Mouse (Mus musculus): ENCODE results near the gene Zfp36. TPM values are rescaled to one million over a fixed set of nuclear protein-coding genes. Genes with fewer than 3 reads are reported as not detected.

Zfp36 gene
- total RNA-seq, 2 experiments from 2014 or later: 19.0 to 26.1 TPM

DNA sequence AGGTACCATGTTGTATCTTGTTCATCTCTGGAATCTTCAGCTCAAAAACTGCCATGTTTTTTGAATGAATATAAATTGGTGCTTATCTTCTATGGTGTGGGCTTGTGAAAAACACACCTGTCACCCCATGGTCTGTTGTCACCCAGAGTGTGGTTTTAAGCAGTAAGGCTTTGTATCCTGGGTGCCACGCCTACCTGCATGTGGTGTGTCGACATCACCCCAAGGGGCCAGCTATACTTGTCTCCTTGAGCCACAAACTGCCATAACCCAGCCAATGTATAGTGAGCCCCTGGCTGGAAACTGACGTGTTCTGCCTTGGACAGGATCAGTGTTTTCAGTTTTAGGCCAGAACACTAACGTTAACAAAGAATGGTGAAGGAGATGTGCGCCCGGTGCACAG, 4.1 kb upstream of the Zfp36 start:
- no peak for DNase-seq

DNA sequence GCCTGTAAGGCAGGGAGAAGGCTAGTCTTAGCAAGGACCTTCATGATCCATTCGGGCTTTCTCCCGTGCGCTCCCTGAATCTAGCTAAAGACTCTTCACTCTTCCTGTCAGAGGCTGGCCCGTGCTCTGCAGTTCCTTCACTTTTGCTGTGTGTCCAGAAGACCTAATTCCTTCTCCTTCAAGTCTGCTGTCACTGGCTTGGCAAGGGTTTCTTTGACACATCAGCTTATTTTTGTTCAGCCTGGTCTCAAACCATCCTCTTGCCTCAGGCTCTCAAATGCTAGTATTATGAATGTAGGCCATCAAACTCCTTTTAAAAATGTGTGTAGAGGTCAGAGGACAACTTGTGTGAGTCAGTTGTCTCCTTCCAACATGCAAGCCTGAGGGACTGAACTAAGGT, 3.6 kb upstream of the Zfp36 start:
- DNase-seq: no peak

DNA sequence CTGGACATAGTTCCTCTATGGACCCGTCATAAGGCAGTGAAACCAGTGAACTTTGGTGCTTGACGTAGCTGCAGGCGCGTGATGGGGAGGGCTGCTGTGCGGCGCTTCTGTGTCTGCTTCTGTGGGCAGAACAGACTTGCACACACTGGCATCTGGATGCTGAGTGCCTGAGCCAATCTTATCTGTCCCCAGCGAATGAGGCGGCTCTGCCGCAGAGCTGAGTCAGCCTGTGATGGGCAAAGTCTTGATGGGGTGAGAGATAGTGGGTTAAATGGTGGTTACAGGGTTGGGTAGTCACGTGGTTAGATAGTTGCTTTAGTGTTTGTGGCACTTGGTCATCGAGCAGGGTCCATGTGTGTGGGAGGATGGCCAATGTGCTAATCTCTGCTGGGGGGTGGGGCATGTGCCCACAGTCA, 2.9 kb upstream of the Zfp36 start:
- peak; percentile 70 to 72 for DNase-seq

DNA sequence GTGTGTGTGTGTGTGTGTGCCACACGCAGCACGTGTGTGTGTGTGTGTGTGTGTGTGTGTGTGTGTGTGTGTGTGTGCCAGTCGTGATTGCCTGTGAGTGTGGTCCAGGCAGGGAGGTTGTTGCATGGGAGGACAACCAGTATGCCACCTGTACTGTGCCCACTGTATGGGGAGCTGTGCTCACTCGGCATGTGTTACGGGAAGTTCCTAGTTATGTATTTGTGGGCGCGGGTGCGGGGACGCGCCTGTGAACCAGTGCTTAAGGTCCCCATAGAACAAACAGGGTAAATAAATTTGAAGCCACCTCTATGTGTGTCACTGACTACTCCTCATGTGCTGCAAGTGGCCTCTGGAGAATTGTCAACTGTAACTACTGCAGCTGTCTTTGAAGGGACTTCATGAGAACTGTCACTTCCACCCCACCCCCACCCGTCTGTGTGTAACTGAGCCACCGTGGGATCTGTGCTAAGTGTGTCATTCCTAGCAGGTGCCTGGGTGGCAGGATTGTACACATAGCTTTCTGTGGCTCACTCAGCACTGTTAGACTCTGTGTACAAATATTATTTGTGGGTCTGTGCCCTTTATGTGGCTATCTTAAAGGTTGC, 2.4 kb upstream of the Zfp36 start:
- no peak for DNase-seq

DNA sequence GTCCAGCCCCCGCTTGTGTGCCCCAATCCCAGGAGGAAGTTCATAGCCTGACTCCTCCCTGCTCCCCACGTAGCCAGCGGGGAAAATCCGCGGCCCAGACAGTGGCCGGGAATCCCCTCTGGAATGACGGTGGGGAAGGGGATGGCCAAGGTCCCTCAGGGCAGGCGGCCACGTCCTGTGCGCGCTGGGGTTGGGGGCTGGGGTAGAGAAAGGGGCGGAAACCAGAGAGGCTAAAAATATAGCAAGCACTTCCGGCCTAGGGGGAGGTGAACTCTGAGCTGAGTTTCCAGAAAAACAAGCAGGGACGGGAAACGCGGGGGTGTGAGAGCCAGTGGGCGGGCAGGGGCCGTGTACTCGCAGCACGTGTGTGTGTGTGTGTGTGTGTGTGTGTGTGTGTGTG, 1.9 kb upstream of the Zfp36 start:
- peak; percentile 82 to 89 for DNase-seq

DNA sequence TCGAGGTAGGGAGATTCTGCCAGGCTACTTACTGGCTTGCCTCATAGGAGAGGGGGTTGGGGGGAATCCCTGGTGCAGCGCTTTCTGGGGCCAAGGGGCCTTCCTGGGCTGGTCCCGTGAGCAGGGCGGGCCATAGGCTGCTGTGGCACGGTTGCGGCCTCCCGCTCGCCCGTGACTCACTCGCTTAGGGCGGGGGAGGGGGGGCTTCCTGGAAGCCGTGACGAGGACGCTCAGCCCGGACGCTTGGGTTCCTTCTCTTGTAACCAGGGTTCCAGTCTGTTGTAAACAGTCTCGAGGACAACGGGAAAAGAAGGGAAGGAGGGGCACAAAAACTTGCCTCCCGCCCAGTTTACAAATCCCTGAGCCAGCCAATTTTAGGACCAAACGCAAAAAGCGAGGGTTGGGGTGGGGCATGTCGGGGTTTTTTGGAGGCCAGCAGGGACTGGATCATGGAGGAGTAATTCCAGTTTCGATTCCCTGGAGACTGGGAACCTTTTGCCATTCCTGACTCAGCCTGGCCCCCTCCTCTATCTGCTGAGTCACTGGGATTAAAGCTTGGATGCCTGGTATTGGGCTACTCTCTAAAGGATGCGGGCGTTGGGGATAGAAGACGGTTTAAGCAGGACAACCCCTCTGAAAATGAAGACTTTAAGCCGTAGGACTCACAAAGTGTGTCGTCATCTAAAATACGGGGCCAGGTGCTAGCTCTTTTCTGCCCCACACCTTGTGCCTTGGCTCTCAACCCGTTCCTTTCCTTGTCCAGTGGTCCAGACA, 1.2 kb upstream of the Zfp36 start:
- peak; percentile 88 to 93 for DNase-seq

DNA sequence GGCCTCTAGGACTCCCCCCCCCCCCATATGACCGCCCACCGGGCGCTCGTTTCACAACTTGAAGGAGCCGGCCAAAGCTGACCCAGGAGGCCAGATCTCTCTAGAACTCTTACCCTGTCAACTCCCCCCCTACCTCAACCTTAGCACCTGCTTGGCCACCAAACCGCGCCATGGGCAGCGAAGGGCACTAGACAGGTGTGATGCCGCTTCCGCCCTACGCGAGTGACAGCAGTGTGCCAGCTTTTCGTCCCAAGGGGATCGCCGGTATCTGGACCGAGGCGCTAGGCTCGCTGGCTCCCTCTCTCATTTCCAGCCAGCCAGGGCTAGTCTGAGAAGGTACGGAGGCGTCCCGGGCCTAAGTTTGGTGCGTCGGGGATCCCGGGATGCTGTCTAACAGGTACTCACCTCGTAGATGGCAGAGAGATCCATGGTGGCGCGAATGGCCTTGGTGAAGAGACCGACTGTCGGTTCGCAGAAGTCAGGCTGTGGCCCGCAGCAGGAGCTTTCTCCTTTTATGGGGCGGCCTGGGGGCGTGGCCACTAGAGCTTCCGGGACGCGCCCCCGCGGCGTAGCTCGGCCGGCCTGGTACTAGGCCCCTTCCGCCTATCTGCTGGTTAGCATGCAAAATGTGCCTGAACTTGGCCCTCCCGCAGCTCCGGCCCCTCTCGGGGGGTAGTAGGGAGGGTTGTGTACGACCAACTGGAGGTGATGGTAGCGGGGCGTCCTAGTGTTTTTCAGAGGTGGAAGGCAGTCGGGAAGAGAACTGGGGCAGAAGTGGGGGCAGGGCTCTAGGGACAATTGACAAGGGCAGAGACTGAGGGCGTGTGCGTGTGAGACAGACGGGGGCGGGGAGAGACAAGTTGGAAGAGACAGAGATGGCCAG, 1.0 kb downstream of the Zfp36 start:
- peak; percentile 97 to 98 for DNase-seq

DNA sequence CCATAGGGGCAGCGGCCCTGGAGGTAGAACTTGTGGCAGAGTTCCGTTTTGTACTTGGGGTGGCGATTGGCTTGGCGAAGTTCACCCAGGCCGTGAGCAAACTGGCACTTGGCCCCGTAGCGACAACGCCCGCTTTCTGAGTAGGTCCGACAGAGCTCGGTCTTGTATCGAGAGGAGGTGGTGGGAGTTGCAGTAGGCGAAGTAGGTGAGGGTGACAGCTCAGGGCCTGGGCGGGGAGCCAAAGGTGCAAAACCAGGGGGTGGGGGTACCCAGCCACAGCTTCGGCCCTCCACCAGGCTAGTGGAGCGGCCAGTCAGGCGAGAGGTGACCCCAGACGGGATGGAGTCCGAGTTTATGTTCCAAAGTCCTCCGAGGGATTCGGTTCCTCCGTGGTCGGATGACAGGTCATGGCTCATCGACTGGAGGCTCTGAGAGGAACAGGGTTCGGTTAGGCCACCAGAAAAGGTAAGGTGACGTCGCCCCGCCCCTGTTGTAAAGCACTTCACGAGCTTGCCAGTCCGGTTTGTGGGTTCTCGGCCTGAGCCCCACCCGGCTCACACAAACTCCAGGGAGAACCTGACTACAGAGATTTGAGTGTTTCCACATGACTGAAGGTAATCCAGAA, 1.9 kb downstream of the Zfp36 start:
- peak; percentile 34 to 63 for DNase-seq

DNA sequence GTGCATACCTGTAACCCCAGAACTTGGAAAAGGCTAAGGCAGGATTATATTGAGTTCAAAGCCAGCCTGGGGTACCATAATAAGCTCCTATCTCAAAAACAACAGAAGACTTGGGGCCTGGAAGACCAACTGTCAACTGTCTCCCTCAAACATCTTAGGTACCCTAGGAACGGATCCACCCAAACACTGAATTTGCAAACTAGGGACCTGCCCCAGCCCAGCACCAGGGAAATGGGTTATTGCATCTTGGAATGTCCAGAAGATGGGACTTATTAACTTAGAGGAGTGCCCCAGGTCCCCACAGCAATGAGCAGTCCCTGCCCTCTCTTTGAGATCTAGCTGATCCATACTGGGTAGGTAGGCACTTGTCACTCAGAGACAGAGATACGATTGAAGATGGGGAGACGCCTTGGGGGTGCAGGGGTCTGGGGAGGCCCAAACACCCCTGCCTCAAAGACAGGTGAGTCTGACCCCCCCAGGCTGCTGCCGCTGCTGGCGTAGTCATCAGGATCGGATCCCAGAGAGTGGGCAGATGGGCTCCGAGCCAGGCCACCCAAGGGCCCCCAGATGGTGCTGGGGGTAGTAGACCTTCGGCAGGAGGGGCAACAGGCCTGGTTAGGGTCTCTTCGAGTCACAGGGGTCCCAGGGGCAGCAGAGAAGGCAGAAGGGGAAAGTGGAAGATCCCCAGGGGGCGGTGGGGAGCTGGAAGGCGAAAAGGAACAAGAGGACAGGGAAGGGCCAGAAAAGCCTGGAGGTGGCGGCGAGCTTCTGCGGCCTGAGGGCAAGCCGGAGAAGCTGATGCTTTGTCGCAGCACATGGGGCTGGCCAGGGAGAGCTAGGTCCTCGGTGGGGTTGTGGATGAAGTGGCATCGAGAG, 2.6 kb downstream of the Zfp36 start:
- DNase-seq: no peak

DNA sequence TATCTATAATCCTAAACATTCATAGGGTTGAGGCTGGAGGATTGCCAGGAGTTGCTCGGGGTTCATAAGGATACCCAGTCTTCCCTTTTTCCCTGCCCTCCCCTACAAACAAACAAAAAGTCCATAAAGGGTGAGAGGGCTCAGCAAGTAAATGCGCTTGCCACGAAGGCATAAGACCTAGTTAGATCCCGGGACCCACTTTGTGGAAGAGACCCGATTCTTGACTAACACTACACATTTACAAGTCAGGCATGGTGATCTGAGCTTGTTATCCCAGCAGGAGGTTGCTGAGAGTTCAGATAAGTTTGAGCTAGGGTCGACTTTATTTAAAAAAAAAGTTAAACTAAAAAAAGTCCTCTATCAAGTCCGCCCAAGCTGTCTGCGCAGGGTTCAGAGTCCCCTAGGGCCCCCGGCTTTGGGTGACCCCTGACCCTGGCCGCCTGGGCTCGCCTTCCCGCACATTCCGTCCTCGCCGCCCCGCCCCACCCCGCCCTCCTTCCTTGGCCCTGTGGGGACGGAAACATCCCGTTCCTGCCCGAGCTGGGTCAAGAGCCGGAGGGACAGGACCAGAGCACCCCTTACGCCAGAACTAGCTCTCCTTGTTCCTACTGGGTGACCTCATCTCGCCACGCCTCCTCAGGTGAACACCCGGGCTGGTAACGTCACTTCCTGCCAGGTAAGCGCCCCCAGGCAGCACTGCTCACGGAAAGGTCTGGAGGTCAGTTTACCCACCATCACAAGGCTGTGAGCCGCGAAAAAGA, 3.9 kb downstream of the Zfp36 start:
- DNase-seq: peak; percentile 75 to 90

DNA sequence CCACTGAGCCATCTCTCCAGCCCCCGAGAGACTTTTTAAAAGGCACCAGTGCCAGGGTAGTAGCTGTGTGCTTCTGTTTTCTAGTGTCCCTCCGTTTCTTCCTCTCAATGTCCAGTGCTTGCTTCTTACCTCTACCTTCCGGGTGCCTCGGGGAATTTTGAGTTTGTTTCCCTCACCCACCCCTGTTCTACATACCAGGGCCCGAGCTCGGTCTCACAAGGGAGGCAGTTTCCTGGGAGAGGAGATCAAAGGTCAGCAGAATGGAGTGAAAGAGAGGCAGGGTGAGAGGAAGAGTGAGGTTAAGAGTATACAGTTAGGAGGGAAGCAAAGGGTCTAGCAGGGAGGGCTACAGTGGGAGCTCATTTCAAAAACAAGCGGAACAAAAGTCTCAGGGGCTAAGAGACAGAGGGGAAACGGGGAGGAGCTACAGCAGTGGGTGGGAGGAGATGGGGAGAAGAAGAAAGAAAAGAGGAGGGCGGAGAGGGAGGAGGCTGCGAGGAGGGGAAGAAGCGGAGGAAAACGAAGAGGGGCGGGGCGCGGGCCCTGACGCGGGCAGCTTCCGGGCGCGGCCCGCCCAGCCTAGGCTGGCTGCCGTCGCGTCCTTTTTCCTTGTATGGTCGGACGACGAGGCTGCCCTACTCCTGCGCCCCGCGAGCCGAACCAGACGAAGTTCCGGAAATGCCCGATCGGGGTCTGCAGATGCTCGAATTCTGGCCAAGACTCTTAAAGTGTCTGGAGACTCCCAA, 4.7 kb downstream of the Zfp36 start:
- DNase-seq: peak; percentile 91 to 96

DNA sequence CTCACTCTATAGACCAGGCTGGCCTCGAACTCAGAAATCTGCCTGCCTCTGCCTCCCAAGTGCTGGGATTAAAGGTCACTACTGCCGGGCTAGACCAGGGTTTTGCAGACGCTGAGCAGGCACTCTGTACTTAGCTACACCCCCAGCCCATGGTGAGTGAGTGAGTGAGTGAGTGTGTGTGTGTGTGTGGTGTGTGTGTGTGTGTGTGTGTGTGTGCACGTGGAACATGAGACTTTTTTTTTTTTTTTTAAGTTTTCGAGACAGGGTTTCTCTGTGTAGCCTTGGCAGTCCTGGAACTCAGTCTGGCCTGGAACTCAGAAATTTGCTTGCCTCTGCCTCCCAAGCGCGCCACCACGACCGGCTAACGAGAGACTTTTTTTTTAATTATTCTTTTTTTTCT, 5.4 kb downstream of the Zfp36 start:
- no peak for DNase-seq

DNA sequence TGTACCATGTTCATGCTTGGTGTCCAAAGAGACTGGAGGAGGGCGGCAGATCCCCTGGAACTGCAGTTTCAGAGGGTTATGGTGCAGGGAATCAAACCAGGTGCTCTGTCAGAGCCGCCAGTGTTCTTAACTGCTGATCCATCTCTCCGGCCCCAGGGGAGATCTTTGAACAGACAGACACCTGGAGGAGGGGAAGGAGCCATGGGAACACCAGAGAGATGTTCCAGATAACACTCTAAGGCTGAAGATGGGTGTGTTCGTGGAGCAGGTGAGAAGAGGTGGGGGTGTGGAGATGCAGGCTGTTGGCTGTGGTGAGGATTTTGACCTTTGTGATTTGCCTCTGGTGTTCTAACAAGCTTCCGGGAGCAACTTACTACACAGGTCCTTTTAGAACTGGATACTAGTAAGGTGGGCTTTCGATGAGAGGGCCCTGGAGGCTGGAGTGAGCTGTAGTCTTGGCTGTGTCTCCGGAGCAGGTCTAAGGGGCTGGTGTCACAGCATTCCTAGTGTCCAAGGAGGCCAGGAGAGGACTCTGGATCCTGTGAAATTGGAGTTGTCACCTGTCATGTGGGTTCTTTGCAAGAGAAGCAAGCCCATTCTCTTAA, 6.1 kb downstream of the Zfp36 start:
- no peak for DNase-seq

DNA sequence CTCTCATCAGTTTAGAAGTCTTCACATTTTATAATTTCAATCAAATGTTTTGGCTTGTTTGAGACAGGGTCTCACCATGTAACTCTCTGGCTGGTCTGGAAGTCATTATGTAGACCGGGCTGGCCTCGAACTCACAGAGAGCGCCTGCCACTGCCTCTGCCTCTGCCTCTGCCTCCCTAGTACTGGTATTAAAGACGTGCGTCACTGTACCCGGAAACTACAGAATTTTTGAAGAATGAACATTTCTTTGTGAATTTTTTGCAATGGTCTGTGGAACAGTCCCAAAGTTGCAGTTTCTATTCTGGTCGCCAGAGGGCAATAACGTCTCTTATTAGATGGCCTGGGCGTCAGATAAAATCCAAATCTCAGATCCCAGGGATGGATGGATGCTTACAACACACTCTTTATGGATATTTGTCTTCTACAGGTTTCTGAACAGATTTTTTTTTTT, 6.9 kb downstream of the Zfp36 start:
- peak; percentile 66 to 82 for DNase-seq

DNA sequence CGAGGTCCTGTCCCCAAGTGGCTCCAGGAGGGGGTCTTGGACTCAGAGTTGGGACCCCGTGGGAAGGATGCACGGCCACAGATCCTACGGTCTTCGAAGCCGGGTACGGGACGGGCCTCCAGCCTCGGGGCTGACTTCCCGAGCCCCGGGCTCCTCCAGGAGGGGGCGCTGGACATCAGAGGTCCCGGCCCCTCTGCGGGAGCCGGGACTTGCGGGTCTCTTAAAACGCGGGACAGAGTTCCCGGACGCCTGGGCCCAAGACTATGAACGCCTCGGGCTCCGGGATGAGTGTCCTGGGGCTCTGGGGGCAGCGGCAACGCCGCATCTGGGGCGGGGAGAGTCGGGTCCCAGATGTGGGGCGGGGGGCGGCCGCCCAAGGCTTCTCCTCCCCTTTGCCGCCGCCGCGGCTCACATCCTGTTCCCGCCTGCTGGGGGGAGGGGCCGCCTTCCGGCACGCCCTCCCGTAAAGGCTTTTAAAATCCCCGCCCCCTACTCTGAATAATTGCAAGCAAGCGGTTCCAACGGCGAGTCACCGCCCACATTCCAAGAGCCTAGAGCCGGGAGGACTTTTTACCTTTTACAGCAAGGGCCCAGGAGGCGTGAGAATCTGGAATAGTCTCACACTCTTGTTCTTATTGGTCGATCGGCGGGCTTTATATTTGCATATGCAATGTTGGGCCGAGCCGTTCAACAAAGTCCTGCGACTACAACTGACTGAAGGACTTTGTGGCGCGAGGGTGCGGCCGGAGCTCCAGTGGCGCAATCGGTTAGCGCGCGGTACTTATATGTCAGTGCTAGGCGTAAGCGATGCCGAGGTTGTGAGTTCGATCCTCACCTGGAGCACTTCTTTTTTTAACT, 7.6 kb downstream of the Zfp36 start, which contains the start of gene Plekhg2:
Plekhg2 (minus strand) TSS at position 349 of the 858 bp plus-strand sequence.
- DNase-seq: peak; percentile 96 to 97

DNA sequence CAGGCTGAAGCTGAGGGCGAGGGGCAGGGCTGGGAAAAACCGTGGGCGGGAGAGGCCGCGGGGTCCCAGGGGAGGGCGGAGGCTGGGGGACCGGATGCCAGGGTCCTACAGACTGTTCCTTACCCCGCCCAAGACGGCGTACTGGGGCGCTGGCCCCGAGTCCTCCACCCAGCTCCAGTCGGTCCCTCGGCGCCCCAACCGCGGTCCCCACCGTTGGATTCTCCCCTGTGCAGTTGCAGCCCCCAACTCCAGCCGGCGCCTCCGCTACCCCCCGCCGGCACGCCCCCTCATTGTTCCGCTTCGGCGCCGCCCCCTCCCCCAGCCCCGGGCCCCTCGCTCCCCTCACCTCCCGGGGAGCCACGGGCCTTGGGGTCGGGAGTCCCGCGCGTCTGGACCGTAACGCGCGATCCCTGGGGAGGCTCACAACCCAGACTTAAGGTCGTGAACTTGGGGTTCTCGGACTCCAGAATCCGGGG, 8.5 kb downstream of the Zfp36 start:
- DNase-seq: peak; percentile 63 to 68

DNA sequence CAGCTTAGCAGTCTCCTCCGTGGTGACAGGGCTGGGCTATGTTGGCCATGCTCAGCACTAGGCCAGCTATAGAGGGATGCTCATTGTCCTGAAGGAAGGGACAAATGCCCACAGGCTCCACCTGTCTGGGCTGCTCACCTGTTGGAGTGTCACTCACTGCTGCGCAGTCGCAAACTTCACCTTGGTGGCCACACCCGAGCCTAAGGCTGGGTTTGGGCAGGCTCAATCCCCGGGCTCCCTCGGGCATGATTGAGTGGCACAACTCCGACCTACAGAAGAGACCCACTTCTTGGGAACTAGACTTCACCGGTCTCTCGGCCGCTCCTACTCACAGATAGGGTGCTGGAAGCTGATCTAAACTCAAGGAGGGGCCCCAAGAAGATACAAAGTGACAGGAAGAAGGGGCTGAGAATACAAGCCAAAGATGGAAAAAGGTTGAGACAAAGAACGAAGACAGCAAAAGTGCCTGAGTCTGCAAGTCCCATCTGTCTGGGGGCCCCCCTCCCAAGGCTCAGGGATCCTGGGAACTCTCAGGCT, 9.0 kb downstream of the Zfp36 start:
- no peak for DNase-seq

DNA sequence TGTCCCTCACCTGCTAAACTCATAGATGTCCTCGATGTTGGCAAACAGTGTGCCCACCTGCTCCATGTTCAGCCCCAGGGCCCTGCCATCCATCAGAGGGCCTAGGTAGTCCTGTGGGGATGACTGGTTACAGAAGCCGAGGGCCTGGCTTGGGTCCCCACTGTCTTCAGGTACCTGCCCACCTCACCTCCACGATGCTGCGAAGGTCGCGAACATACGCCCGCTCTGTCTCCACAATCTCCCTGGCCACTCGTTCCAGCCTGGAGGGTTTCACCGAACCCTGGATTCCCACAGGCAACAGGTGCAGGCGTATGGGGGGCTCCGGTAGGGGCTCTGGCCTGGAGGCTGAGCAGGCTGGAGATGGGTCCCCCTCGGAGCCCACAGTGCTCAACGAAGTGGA, 10.0 kb downstream of the Zfp36 start:
- DNase-seq: no peak

Measured in adrenal gland, postnatal 36 days (tissue).